Mouse (Mus musculus) cerebellum, adult 2 months (tissue): Measurements from ENCODE around the gene Adora2a.

Experiments used
- CTCF ChIP-seq: fragments of 200-500 bp; IDR thresholded peaks from 2 replicates; pipeline ENCODE4 v1.5.1; 2011; ENCODE audit warnings: low read depth, mild to moderate bottlenecking, control low read depth, low read length, moderate library complexity, borderline replicate concordance; ENCODE audit not compliant: insufficient read depth
- POLR2A ChIP-seq: fragments of 200-500 bp; IDR thresholded peaks from 2 replicates; pipeline ENCODE4 v1.6.1; 2011; ENCODE audit warnings: low read length, control low read depth, borderline replicate concordance; ENCODE audit not compliant: insufficient read depth

DNA sequence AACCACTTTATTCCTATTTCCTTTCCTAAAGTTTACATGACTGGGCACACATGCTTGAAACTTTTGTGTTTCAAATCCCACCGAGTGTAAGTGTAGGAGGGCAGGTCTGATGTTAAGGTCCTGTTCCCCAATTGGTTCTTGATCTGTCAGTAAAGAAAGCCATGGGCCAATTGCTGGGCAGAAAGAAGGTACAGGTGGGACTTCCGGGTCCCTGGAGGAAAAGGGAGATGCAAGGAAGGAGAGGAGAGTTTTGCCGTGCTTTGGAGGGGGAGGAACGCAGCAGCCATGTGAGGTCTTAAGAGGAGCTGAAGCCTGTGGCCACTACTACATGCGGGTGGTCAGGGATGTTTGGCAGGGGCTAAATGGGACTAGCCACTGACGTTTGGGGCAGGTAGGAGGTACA, 48.6 kb downstream of the Adora2a start:
- TF ChIP-seq POLR2A (no peak), CTCF (no peak)
